Mouse (Mus musculus) layer of hippocampus, postnatal 36 days (tissue): Measurements from ENCODE around the gene Susd2. TPM values are rescaled to one million over a fixed set of nuclear protein-coding genes. Genes with fewer than 3 reads are reported as not detected.

Experiments used
- DNase-seq, 2 experiments: peaks; one replicate each; pipeline ENCODE4 v3.0.0; 2022
- total RNA-seq, 2 experiments: library from RNA; stranded (reverse); gene quantifications; 2 replicates each; pipeline ENCODE4 v1.2.3; 2021

The Susd2 gene
- total RNA-seq, 2 experiments from 2014 or later = 1.5 to 1.9 TPM

GRCm38 (mm10) chr10:75625920-75626319 is 17.9 kb downstream of the Susd2 start:
- DNase-seq = no peak

GRCm38 (mm10) chr10:75620818-75621217 is 23.0 kb downstream of the Susd2 start:
- DNase-seq = no peak

GRCm38 (mm10) chr10:75616044-75616443 is 27.8 kb downstream of the Susd2 start:
- DNase-seq = no peak

- DNase-seq = no peak
These were observed 33.3 kb downstream of the Susd2 start for GRCm38 (mm10) chr10:75610486-75610885.

GRCm38 (mm10) chr10:75608975-75609374 is 34.8 kb downstream of the Susd2 start:
- no peak for DNase-seq

GRCm38 (mm10) chr10:75607253-75607652 is 36.6 kb downstream of the Susd2 start:
- DNase-seq = no peak

- no peak for DNase-seq
These were observed 38.5 kb downstream of the Susd2 start for GRCm38 (mm10) chr10:75605162-75605846.

GRCm38 (mm10) chr10:75600189-75600730 is 43.5 kb downstream of the Susd2 start:
- DNase-seq = no peak

GRCm38 (mm10) chr10:75595981-75596380 is 47.8 kb downstream of the Susd2 start:
- DNase-seq = no peak

- DNase-seq = no peak
These were observed 51.2 kb downstream of the Susd2 start for GRCm38 (mm10) chr10:75592585-75592984.

GRCm38 (mm10) chr10:75591211-75591894 is 52.5 kb downstream of the Susd2 start:
- DNase-seq = no peak

- no peak for DNase-seq
These were observed 54.2 kb downstream of the Susd2 start for GRCm38 (mm10) chr10:75589651-75590050.

- DNase-seq = no peak
These were observed 54.7 kb downstream of the Susd2 start, which contains the start of gene Ggt5 for GRCm38 (mm10) chr10:75589129-75589528. TSS of gene Ggt5 (plus strand) at chr10:75589340.

- no peak for DNase-seq
These were observed 55.5 kb downstream of the Susd2 start for GRCm38 (mm10) chr10:75588336-75588735.

GRCm38 (mm10) chr10:75587781-75588180 is 56.0 kb downstream of the Susd2 start:
- DNase-seq = no peak

Other genes starting within 250 kb of the Susd2 start
- not detected for gene Upb1, start 242.9 kb downstream of the Susd2 start, total RNA-seq
- gene Snrpd3, start 126.5 kb downstream of the Susd2 start, total RNA-seq = 10 to 100 TPM; 73.5 to 83.4 TPM
- 10 to 100 TPM; 14.8 to 16.1 TPM for gene Gucd1, start 126.0 kb downstream of the Susd2 start, total RNA-seq
- 1 to 10 TPM; 9.0 to 9.7 TPM for gene Lrrc75b, start 83.7 kb downstream of the Susd2 start, total RNA-seq
- gene Ggt1, start 82.4 kb downstream of the Susd2 start, total RNA-seq = 1 to 10 TPM; 2.7 to 3.6 TPM
- 1 to 10 TPM; 2.2 to 3.2 TPM for gene Ggt5, start 54.7 kb downstream of the Susd2 start, total RNA-seq
- gene Cabin1, start 120.3 kb upstream of the Susd2 start, total RNA-seq = 10 to 100 TPM; 58.5 to 73.4 TPM
- 10 to 100 TPM; 44.0 to 48.5 TPM for gene Ddt, start 129.4 kb upstream of the Susd2 start, total RNA-seq
- not detected for gene Gm20441, start 136.9 kb upstream of the Susd2 start, total RNA-seq
- gene Gstt3, start 137.4 kb upstream of the Susd2 start, total RNA-seq = 1 to 10 TPM; 1.4 to 3.2 TPM
- 1 to 10 TPM; 4.6 to 6.1 TPM for gene Gstt1, start 154.6 kb upstream of the Susd2 start, total RNA-seq
- gene Gstt4, start 178.5 kb upstream of the Susd2 start, total RNA-seq = not detected
- gene Gstt2, start 193.4 kb upstream of the Susd2 start, total RNA-seq = 1 to 10 TPM; 2.5 to 3.4 TPM
- 100 to 1,000 TPM; 432 to 467 TPM for gene Mif, start 216.2 kb upstream of the Susd2 start, total RNA-seq
- 1 to 10 TPM; 4.7 to 9.1 TPM for gene Derl3, start 249.4 kb upstream of the Susd2 start, total RNA-seq